Mouse (Mus musculus) heart, adult 2 months (tissue): ENCODE results near the gene 2200002D01Rik.

Experiments
- CTCF ChIP-seq: fragments of 200-600 bp; IDR thresholded peaks from 2 replicates; pipeline ENCODE4 v1.8.1; 2022; ENCODE audit warnings: antibody characterized with exemption, mild to moderate bottlenecking, moderate library complexity
- POLR2A ChIP-seq: fragments of 200-500 bp; IDR thresholded peaks from 2 replicates; pipeline ENCODE4 v1.6.1; 2011; ENCODE audit warnings: mild to moderate bottlenecking, low read depth, low read length, control low read depth; ENCODE audit not compliant: insufficient read depth

DNA sequence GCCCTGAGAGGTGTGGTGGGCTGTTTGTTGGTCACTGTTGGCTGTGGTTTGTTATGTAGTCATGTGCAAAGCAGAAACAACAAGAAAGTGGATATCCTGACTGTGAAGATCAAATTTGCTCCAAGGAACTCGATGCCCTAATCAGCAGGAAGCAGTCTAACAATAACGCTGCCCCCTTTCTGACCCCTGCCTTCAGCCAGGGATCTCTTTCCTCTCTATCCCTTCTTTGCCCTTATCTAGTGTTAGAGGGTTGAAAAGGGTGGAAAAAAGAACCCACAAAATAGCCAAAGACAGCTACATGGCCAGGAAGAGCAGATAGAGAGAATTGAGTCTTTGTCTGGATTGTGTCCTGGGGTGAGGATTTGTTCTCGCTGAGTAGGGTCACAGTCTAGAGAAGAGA lies 17.7 kb downstream of the 2200002D01Rik start:
- TF ChIP-seq CTCF (no peak), POLR2A (no peak)
